Mouse (Mus musculus) small intestine, adult 2 months (tissue): Measurements from ENCODE around the gene Itsn1. TPM values are rescaled to one million over a fixed set of nuclear protein-coding genes. Genes with fewer than 3 reads are reported as not detected.

ENCODE experiments used
- H3K27ac ChIP-seq: fragments of 200-500 bp; 2 replicates; pipeline ENCODE4 v1.5.1; 2012; ENCODE audit warnings: low read depth, low read length, control low read depth, inconsistent platforms; ENCODE audit not compliant: insufficient read depth
- H3K27me3 ChIP-seq: fragments of 200-500 bp; 2 replicates; pipeline ENCODE4 v1.6.1; 2012; ENCODE audit warnings: mild to moderate bottlenecking, moderate library complexity, low read length, inconsistent platforms; ENCODE audit not compliant: control insufficient read depth, insufficient read depth
- H3K36me3 ChIP-seq: fragments of 200-500 bp; 2 replicates; pipeline ENCODE4 v1.6.1; 2012; ENCODE audit warnings: mild to moderate bottlenecking, low read length, control low read depth, inconsistent platforms; ENCODE audit not compliant: control insufficient read depth, insufficient read depth
- H3K4me1 ChIP-seq: fragments of 200-500 bp; 2 replicates; pipeline ENCODE4 v1.6.1; 2012; ENCODE audit warnings: low read length, inconsistent platforms, mixed read lengths; ENCODE audit not compliant: control insufficient read depth, insufficient read depth, insufficient read length
- H3K4me3 ChIP-seq: fragments of 200-500 bp; 2 replicates; pipeline ENCODE4 v1.5.1; 2012; ENCODE audit warnings: low read depth, mild to moderate bottlenecking, control low read depth, inconsistent platforms, low read length, moderate library complexity
- CTCF ChIP-seq: fragments of 200-500 bp; IDR thresholded peaks from 2 replicates; pipeline ENCODE4 v1.5.1; 2012; ENCODE audit warnings: low read depth, mild to moderate bottlenecking, control low read depth, inconsistent platforms, low read length, moderate library complexity, mixed read lengths; ENCODE audit not compliant: insufficient replicate concordance, insufficient read length; ENCODE audit errors: extremely low read depth
- POLR2A ChIP-seq: fragments of 200-500 bp; IDR thresholded peaks from 2 replicates; pipeline ENCODE4 v1.6.1; 2012; ENCODE audit warnings: low read depth, mild to moderate bottlenecking, control low read depth, inconsistent platforms, low read length, moderate library complexity
- WGBS: fragments of 180-500 bp; shearing (Covaris S2); methylation state at CpG from one replicate; pipeline ENCODE4 v1.1.7; 2018; 5-methylcytosine and 5-hydroxymethylcytosine counted together
- polyA plus RNA-seq: library from polyadenylated mRNA; depleted of rRNA; stranded (reverse); fragments of >200 nt; gene quantifications from 2 replicates; pipeline ENCODE4 v1.2.3, GENCODE M21; 2012

Gene Itsn1
- polyA plus RNA-seq, 1 experiment = 15.6 TPM

GRCm38 (mm10) chr16:91770662-91771061 is 41.6 kb downstream of the Itsn1 start:
- Histone ChIP-seq H3K36me3 (no peaks in the 10 kb centered on the region), H3K27ac (no peak overlapping the region), H3K27me3 (no peaks in the 10 kb centered on the region), H3K4me3 (no peak overlapping the region), H3K4me1 (0 out of 2 replicates have a peak, but pooled peaks cover 2% of the 10 kb centered on the region)
- TF ChIP-seq CTCF (no peak), POLR2A (no peak)
- 93% methylated on average over 5 of the region's 5 CpGs for WGBS

GRCm38 (mm10) chr16:91771334-91771733 is 42.3 kb downstream of the Itsn1 start:
- H3K4me1 ChIP-seq = 0 out of 2 replicates have a peak, but pooled peaks cover 2% of the 10 kb centered on the region
- H3K27ac ChIP-seq = no peak overlapping the region
- H3K27me3 ChIP-seq = no peaks in the 10 kb centered on the region
- no peak overlapping the region for H3K4me3 ChIP-seq
- TF ChIP-seq POLR2A (no peak), CTCF (no peak)
- no peaks in the 10 kb centered on the region for H3K36me3 ChIP-seq
- WGBS = 87% methylated on average over 6 of the region's 6 CpGs

GRCm38 (mm10) chr16:91772586-91772985 is 43.5 kb downstream of the Itsn1 start:
- no peak overlapping the region for H3K4me3 ChIP-seq
- no peaks in the 10 kb centered on the region for H3K36me3 ChIP-seq
- 0 out of 2 replicates have a peak, but pooled peaks cover 2% of the 10 kb centered on the region for H3K4me1 ChIP-seq
- TF ChIP-seq POLR2A = no peak
- no peak for TF ChIP-seq CTCF
- WGBS = 90% methylated on average over 7 of the region's 7 CpGs
- no peaks in the 10 kb centered on the region for H3K27me3 ChIP-seq
- no peak overlapping the region for H3K27ac ChIP-seq

DNA sequence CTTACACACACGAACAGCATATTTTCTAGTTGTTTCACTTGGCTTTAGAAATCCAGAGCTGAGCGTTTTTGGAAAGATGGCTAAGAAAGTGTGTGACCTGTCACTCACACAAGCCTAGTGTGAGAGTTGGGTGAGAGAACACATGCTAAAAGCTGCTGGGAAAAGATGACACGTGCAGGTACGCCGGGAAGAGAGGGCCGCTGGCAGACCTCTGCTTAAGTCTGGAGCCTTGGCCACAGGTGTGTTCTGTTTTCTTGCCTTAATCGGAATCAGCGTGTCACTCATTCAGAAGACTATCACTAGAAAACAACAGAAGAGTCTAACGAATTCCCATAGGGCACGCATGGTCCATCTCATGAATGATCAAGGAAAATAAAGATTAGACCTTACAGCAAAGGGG is 50.5 kb downstream of the Itsn1 start:
- no peak overlapping the region for H3K27ac ChIP-seq
- H3K36me3 ChIP-seq = 0 out of 2 replicates have a peak, but pooled peaks cover 2% of the 10 kb centered on the region
- no peak overlapping the region for H3K4me3 ChIP-seq
- H3K27me3 ChIP-seq = no peaks in the 10 kb centered on the region
- WGBS = 79% methylated on average over 10 of the region's 10 CpGs
- peaks cover 3% of the 10 kb centered on the region; the same call in 1 of the 2 replicates for H3K4me1 ChIP-seq
- TF ChIP-seq POLR2A = no peak

GRCm38 (mm10) chr16:91780151-91780550 is 51.1 kb downstream of the Itsn1 start:
- no peak overlapping the region for H3K27ac ChIP-seq
- H3K36me3 ChIP-seq = 0 out of 2 replicates have a peak, but pooled peaks cover 2% of the 10 kb centered on the region
- H3K4me1 ChIP-seq = peaks cover 3% of the 10 kb centered on the region; the same call in 1 of the 2 replicates
- no peak overlapping the region for H3K4me3 ChIP-seq
- TF ChIP-seq POLR2A (no peak), CTCF (no peak)
- WGBS = 86% methylated on average over 7 of the region's 7 CpGs
- no peaks in the 10 kb centered on the region for H3K27me3 ChIP-seq

DNA sequence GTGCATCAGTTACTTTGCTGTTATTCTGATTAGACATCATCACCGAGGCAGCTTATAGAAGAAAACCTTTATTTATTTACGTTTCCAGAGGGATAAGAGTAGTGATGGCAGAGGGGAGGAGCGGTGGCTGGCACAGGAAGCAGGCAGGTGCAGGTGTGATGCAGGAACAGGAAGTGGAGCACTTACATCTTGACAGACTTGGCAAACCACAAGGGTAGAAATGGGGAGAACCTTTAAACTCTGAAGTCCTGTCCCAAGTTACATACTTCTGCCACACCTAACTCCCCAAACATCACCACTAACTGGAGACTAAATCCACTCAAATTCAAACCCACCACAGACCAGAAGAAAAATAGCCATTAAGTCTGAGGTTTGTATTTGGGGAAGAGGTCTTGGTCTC is 51.7 kb downstream of the Itsn1 start:
- TF ChIP-seq CTCF = no peak
- no peak for TF ChIP-seq POLR2A
- WGBS = 16% methylated on average over 3 of the region's 3 CpGs
- Histone ChIP-seq H3K36me3 (0 out of 2 replicates have a peak, but pooled peaks cover 2% of the 10 kb centered on the region), H3K4me3 (no peak overlapping the region), H3K4me1 (peaks cover 3% of the 10 kb centered on the region; the same call in 1 of the 2 replicates), H3K27me3 (no peaks in the 10 kb centered on the region), H3K27ac (no peak overlapping the region)

- no peak for TF ChIP-seq POLR2A
- TF ChIP-seq CTCF = no peak
- Histone ChIP-seq H3K27ac (no peak overlapping the region), H3K4me1 (peaks cover 3% of the 10 kb centered on the region; the same call in 1 of the 2 replicates), H3K36me3 (0 out of 2 replicates have a peak, but pooled peaks cover 3% of the 10 kb centered on the region), H3K4me3 (no peak overlapping the region), H3K27me3 (no peaks in the 10 kb centered on the region)
- WGBS = 75% methylated on average over 7 of the region's 7 CpGs
Observed at GRCm38 (mm10) chr16:91783191-91783590, 54.1 kb downstream of the Itsn1 start.

DNA sequence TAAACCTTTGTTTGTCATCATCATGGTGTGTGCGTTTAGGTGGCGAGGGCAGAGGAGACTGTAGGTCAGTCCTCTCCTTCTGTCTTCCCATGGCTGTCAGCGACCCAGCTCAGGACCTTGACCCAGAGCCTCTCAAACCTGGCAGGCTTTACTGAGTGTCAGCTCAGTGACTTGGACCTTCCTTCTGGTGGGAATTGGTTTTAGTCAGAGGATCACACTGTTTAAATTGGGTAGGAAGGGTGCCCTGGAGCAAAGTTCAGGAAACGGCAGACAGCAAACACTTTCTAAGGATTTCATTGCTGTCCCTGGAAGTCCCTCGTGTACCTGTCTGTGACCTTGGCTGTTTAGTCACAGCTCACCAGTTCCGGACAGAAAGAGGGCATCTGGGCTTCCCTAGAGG is 55.2 kb downstream of the Itsn1 start:
- Histone ChIP-seq H3K36me3 (0 out of 2 replicates have a peak, but pooled peaks cover 5% of the 10 kb centered on the region), H3K4me1 (peaks cover 3% of the 10 kb centered on the region; the same call in 1 of the 2 replicates), H3K4me3 (no peak overlapping the region), H3K27me3 (no peaks in the 10 kb centered on the region), H3K27ac (no peak overlapping the region)
- no peak for TF ChIP-seq POLR2A
- no peak for TF ChIP-seq CTCF
- 56% methylated on average over 6 of the region's 6 CpGs for WGBS
